Mouse (Mus musculus) adrenal gland (tissue): ENCODE measurements around the gene Prdx5.
"Not testable (repeated sequence)": the region's sequence is repeated elsewhere in the genome, so short reads cannot be mapped to it uniquely, and the experiment has no call there.

ENCODE experiments used
- intact Hi-C: fragments of 180-260 bp; cut with DNase I; formaldehyde crosslinking; loops from one replicate; pipeline ENCODE4 v1.15.1; 2025

Prdx5 gene

DNA sequence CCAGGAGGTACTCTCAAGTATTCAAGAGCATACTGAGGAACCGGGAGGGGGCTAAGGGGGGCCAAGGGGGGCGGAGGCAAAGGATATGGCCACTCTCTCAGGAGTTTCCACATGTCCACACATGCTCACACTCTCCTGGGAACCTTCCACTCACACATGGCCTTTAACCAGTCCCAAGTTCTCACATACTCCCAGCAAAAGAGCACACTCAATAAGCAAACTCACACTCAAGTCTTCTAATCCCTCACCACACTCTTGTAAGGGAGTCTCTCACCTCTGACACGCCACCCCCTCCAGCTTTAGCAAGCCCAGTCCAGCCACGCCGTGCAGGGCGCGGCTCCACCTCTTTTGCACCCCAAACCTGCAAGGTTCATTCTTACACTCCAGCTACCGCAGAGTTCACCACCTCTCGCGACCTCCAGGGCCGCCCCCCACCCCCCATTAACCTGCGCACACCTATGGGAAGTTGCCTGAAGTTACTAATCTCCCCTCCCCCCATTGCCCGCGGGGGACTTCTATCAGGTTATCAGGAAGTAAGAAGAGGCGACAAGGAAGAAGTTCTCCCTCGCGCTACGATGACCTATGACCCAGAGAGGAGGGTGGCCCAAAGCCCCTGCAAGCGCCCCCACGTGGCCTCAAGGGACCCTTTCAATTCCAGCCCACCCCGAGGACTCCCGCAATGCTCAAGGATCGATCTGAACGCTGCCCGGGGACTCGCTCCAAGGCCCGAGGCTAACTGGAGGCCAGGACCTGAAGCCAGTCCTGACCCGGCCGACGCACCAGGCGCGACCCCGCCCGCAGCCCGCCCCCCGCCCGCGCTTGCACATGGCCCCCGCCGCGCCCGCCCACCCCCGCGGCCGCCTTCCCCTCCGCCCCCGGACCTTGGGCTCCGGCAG lies 11.1 kb upstream of the Prdx5 start:
- intact Hi-C loops: no loop called here

DNA sequence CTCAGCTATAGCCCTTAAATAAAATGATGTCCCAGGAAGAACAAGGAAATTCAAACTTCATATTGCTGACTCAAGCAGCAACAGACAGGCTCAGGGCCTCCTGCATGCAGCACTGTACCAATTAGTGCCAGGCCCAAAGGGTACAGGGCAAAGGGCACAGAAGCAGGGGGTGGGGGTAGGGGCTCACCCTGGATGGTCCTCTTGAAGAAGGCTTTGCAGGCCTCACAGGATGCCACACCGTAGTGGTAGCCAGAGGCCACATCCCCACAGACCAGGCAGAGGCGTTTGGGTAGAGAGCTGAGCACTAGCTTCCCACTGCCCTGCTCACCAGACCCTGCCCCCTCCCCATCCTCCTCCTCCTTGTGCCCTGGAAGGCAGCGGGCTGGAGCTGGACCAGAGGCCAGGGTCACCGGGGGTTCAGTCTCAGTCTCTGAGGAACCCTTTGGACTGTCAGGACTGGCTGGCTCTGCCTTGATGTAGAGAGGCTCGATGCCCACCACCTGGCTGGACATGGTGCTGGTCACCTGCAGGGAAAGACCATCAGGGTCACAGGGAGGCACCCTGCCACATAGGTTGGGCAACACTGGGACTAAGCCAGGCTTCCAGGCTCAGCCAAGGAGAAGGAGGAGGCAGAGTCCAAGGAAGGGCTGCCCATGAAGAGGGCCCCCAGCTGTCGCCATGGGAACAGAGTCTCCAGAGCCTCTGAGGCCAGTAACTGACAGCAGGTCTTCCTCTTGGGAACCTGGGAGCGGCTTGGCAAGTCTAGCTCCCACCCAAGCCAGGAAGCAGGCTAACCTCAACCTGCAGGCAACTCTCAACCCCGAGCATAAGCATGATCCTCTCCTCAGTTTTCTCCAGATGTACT lies 10.2 kb upstream of the Prdx5 start:
- intact Hi-C loops: no loop called here

DNA sequence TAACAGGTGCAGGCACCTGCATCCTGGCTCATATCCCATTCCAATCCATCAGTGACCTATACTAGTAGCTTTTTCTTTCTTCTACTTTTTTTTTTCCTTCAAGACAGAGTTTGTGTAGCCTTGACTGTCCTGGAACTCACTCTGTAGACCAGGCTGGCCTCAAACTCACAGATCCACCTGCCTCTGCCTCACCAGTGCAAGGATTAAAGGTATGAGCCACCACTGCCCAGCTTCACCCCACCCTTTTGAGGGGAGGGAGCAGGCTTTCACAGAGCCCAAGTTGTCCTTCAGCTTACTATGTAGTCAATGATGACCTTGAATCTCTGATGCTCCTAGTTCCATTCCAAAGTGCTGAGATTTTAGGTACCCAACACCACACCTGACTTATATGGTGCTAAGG lies 9.5 kb upstream of the Prdx5 start:
- intact Hi-C loops: no loop called here

DNA sequence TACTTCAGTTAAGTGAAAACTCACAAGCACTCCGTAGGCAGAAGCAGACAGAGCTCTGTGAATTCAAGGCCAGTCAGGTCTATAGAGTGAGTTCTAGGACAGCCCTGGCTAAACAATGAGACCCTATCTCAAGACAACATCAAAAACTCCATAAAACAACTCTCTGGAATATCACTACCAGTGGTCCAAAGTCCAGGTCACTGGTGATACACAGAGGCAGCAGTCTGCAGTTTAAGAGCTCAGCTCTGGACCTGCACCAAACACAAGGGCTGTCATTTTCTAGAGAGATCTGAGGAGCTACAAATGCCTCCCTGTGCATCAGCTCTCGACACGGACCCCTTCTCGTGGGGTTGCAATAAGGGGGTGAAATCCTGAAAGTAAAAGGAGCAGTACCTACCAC lies 8.4 kb upstream of the Prdx5 start:
- intact Hi-C loops: no loop called here

DNA sequence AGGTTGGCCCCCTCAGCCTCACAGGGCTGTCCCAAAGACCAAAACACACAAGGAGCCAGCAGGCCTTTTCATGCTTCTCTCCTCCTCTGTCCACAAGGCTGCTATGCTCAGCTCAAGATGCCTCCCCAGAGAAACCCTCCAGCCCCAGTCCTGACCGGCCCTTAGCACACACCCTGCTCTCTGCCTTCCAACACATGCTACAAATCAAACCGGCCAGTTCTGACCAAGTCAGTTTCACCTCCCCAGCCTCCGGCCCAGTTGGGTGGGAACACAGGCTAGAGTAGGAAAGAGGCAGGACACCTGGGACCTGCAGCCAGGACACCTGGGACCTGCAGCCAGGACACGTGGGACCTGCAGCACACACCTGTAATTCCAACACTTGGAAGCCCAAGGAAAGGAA lies 6.6 kb upstream of the Prdx5 start:
- intact Hi-C loops: no loop called here

DNA sequence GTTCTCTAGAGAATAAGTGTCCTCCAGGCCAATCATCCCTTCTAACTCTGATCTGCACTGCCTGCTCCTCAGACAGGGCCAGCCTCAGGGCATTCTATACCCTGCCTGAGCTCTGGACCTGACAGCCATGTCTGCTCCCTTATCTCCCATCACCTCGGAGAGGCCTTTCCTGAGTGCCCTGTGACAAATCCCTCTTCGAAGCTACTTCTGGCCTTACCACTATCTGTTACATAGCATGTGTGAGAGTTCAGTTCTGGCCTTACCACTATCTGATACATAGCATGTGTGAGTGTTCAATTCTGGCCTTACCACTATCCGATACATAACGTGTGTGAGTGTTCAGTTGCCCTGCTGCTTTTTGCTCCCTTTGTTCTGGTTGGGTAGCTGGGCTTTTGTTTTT lies 5.4 kb upstream of the Prdx5 start:
- intact Hi-C loops: no loop called here

DNA sequence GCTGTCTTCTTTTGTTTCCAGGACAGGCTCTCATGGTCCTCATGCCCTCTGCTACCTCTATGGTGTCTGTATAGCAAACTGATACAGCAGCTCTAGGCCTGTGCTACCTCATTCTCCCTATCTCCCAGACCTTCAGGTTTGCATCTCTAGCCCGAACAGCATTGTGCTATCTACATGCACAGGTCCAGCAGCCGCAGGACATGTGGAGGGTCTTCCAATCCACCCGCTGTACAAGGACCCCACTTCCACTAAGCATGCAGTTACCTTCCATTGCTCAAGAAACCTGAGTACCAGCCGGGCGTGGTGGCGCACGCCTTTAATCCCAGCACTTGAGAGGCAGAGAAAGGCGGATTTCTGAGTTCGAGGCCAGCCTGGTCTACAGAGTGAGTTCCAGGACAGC lies 4.6 kb upstream of the Prdx5 start:
- intact Hi-C loops: no loop called here

DNA sequence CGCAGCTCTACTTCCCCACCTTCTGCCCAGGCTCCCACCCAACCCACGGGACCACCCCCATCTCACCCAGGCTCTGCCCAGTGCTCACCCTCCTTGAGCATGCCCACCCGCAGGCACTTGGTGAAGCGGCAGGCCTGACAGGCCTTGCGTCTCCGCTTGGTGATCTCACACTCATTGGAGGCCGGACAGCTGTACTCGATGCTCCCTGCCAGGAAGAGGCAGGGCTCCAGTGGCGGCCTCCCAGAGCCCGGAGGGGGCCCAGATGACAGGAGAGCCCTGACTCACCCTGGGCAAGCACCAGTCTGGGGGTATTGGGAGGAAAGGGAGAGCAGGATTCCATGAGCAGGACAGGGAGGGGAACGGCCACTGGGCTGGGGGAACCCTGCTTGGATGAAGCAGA lies 4.1 kb upstream of the Prdx5 start:
- intact Hi-C loops: no loop called here

DNA sequence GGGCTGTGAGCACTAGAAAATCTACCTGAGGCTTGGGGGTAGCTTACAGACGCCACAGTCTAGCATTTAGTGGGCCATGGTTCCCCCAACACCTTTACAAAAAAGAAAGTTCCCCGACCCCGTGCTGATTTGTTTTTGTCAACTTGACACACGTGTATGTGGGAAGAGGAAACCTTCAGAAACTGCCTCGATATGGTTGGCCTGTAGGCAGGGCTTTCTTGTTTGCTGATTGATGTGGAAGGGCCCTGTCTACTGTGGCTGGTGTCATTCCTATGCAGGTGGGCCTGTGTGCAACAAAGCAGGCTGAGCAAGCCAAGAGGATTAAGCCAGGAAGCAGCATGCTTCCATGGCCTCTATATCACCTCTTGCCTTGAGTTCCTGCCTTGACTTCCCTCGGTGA lies 3.1 kb upstream of the Prdx5 start:
- intact Hi-C loops: no loop called here

DNA sequence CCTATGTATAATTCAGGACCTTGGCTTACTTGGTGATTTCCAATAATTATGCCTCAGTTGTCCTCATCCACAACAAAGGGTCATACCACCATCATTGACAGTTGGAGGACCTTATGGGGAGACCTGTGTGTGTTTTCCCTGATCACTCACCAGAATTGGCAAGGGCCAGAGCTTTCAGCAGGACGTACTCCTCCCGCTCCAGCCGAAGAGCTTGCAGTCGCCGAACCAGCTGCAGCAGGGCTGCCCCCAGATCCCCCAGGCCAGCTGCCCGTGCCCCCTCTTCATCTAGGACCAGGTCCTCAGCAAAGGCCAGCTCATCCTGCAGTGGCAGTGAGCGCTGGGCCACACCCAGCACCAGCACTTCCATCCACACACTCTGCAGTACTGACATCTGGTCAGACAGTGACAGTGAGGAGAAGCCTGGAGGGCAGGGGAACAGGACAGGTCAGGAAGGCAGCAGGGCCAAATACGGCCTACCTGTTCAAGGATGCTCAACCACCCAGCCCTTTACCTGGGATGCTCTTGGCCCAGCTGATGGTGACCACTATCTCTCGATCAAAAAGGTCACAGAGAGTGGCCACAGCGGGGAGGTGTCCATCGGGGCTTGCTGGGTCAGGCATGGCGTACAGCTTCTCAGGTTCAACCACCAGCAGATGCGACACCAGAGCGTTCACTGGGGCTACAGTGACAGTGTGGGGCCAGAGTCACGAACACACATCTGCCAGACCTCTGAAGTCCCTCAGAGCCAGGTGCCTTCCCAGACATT lies 2.5 kb upstream of the Prdx5 start:
- intact Hi-C loops: no loop called here

DNA sequence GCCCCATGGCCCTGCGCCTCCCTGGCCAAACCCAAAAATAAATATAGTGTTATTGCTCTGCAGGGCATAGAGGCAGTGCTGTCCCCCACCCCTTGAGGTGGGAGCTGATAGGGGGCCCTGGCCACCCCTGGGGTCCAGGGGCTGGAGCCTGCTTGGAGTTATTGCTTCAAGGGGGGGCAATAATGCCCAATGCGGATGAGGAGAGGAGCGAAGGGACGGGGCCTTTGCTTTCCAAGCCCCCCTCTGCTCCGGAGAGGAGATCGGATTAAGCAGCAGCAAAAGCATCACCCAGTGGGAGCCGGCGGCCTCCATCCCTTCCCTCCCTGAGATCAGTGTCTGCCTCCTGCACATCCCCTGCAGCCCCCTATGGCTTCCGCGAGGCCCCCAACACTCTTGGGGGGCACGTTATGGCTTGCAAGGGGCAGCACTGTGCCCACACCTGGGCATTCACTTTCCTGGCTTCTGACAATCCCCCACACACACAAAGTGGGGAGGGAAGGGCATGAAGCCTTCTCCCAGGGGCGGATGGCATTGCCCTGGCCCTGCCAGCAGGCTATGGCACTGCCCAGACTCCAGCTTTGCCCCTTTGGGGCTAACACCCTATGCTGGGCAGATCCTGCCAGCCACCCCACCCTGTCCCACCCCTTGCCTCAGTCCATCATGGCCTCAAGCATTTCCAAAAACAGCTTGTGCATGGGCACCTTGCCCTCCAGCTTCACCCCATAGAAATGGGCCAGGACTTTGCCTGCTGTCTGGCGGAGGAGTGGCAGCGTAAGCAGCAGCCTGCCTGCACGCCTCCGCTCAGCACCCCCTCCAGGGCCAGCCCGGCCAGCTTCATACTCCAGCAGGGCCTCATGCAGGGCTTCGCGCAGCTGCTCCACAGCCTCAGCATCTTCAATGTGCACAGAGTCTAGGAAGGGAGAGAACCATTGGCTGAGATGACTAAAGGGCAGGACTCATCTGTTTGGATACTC lies 1.5 kb upstream of the Prdx5 start:
- intact Hi-C loops: no loop called here

DNA sequence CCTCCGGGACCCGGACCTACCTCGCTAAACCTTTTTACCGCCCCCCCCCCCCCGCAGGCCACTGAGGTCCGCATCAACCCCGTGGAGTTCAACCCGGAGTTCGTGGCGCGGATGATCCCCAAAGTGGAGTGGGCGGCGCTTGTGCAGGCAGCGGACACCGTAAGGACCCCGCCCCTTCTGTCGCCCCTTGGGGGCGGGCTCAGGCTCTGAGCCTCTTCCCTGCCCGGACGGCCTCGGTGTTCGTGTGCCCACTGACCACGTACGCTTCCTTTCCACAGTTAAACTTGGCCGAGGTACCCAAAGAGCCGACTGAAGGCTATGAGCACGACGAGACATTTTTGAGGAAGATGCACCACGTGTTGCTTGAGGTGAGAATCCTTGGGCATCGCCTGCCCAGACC lies 400 bp upstream of the Prdx5 start:
- intact Hi-C loops: not testable (repeated sequence)

DNA sequence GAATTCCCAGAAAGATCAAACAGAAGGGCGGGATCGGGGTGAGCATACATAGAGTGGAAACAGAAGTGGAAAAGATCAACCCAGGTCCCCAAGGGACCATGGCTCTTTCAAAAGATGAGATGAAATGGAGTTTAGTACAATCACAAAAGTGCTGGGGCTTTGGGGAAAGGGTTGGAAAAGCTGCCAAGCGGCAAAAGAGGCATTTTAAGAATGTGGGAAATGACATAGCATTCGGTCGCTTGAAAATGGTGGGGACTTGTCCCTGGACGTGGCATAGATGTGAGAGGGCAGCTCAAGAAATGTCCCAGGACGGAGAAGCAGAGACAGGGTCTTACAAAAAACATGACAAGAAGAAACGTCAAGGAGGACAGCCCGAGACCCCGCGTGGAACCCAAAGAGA lies 885 bp downstream of the Prdx5 start:
- intact Hi-C loops: no loop called here

DNA sequence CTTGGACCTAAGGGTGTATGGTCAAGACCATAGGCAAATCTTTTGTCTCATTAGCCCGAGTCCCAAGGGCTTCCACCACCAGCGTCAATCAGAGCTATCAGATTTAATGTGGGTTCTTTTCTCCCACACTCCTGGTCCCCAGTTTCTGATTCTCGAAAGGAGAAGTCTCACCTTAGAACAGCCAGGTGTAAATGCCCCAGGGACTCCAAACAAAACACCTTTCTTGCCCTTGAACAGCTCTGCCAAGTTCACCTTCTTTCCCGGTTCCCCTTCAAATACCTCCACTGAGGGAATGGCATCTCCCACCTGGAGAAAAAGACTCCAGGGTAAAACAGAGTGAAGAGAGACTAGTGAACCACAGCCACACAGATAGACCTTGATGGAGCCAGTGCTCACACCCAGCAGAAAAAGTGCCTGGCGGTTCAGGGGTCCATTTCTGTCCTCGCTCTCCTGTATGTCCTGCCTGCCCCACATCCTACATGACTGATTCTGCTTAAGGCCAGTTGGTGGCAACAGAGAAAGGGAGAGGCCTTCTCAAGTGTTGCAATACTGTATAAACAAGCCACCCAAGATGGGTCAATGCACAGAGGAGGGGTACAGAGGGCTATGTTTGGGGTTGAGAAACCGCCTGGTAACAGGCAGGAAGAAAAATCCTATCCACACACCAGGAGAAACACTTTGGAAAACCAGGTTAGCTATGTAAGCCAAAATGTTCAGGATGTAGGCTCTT lies 1.9 kb downstream of the Prdx5 start:
- intact Hi-C loops: no loop called here

DNA sequence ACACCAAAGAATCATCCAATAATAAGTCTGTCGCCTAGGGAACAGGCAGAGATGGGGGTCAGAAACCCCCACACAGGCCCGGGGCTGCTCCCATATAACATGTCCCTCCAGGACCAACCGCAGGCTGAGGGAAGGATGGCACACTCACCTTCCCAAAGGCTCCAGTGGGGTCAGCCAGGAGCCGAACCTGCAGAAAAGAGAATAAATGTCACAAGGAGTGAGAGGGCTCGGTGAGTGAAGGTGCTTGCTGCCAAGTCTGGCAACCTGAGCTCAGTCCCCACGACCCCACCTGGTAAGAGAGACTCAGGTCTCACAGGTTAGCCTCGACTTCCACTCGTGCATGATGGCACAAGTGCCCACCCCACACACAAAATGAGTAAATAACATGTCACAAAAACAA lies 2.8 kb downstream of the Prdx5 start:
- intact Hi-C loops: no loop called here

DNA sequence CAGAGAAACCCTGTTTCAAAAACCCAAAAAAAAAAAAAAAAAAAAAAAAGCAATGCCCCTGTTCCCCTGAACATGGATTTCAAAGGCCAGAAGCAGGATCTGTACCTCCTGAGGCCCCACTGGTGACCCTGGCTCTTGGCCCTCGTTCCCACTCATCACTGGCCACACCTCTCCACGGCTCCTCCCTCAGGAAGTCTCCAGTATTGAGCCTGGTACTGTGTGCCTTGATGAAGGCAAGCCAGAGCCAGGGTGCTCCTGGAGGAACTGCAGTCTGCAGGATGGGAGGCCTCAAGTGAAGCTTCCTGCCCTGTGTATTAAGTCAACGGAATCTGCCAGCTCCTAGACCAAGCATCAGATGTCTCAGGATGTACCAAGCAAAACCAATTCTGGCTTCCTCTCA lies 3.7 kb downstream of the Prdx5 start:
- intact Hi-C loops: no loop called here

DNA sequence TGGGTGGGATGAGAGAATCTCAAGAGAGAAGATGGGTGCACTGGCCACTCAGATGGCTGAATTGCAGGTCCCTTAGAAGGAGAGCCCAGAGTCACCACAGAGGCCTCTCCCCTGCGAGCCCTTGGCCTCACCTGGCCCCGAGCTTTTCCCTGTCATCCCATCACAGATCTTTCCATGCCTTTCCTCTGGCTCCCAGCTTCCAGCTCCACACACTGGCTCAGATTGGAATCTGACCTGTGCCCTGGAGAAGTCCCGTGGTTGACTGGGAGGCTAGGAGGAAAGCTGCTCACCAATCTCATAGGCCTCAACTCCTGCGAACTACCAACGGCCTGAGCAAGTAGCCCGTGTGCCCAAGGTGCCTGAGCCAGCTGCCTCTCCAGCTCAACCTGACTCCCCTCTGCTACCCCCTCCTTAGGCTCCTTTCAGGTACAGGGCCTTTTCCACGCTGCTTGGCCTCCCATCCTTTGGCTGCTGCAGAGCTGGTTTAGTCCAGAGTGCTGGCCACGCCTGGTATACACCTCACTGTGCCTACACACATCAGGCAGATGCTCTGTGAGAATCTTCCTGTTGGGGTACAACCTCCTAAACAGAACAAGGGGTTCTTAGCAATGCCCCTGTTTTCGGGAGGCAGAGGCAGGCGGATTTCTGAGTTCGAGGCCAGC lies 4.3 kb downstream of the Prdx5 start:
- intact Hi-C loops: no loop called here

DNA sequence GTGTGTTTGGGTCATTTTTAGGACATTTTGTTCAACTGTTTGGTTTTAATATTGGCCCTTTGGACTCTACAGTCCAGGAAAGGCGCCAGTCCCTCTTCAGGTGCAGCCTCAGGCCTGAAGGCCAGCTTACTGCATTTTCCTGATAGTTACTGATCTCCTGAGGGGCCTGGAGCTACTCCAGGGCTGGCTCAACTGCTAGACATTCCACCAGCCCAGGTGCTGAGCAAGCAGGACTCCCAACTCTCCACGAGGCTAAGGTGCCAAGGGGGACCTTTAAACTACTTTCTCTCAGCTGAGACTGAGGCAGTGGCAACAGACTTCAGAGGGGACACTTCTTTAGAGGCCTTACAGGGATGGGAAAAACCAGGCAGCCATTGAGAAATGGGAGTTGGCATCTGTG lies 5.1 kb downstream of the Prdx5 start:
- intact Hi-C loops: no loop called here

DNA sequence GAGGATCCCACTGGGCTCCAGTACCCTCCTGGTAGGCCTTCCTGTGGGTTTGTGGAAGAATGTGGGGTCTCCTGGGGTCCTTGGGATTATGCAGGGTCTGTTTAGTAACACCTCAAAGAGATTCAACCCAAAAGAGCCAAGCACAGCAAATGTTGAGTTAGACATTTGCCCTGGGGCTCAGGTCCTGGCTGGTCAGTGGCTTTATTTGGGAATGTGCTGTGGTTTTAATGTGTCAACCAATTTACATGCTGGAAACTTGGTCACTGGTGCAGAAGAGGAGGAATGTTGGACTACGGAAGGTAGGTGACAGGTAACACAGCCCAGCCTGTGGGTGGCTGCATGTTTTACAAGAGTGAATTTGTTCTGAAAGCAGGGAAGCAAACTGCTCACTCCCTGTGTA lies 6.9 kb downstream of the Prdx5 start:
- intact Hi-C loops: no loop called here
